Mouse (Mus musculus) forebrain, embryonic 11.5 days (tissue): ENCODE results near the gene Syne3. TPM values are rescaled to one million over a fixed set of nuclear protein-coding genes. Genes with fewer than 3 reads are reported as not detected.

ENCODE experiments used
- ATAC-seq: fragments of 200-750 bp; cut with Nextera tagmentation; replicated peaks from 2 replicates; pipeline ENCODE4 v1.8.0; 2017; ENCODE audit warnings: moderate TSS enrichment; ENCODE audit not compliant: low FRiP score
- DNase-seq: peaks from one replicate; pipeline ENCODE4 v3.0.0-alpha.2; 2017; ENCODE audit warnings: low spot score
- H3K27ac ChIP-seq: fragments of 300-500 bp; sonication (generic); 2 replicates; pipeline ENCODE4 v1.5.1; 2014; ENCODE audit warnings: low read depth, low read length
- H3K27me3 ChIP-seq: fragments of 300-500 bp; sonication (generic); 2 replicates; pipeline ENCODE4 v1.6.1; 2014; ENCODE audit warnings: mild to moderate bottlenecking, low read length, mixed read lengths; ENCODE audit not compliant: control insufficient read depth, insufficient read depth
- H3K36me3 ChIP-seq: fragments of 300-500 bp; sonication (generic); 2 replicates; pipeline ENCODE4 v1.6.1; 2014; ENCODE audit warnings: mild to moderate bottlenecking, low read length, moderate library complexity, mixed read lengths; ENCODE audit not compliant: control insufficient read depth, insufficient read depth
- H3K4me1 ChIP-seq: fragments of 300-500 bp; sonication (generic); replicated peaks from 2 replicates; pipeline ENCODE4 v1.6.1; 2014; ENCODE audit warnings: low read length, mixed read lengths; ENCODE audit not compliant: control insufficient read depth, insufficient read depth
- H3K4me2 ChIP-seq: fragments of 300-500 bp; sonication (generic); 2 replicates; pipeline ENCODE4 v1.6.1; 2014; ENCODE audit warnings: low read depth, mild to moderate bottlenecking, low read length, moderate library complexity, mixed read lengths; ENCODE audit not compliant: severe bottlenecking
- H3K4me3 ChIP-seq: fragments of 300-500 bp; sonication (generic); 2 replicates; pipeline ENCODE4 v1.5.1; 2014; ENCODE audit warnings: low read depth, low read length
- H3K9ac ChIP-seq: fragments of 300-500 bp; sonication (generic); 2 replicates; pipeline ENCODE4 v1.6.1; 2014; ENCODE audit warnings: low read length
- H3K9me3 ChIP-seq: fragments of 300-500 bp; sonication (generic); 2 replicates; pipeline ENCODE4 v1.6.1; 2016; ENCODE audit warnings: low read length, mixed read lengths; ENCODE audit not compliant: control insufficient read depth
- WGBS: fragments of 180-500 bp; shearing (Covaris S2); extraction: QIAGEN DNeasy Blood & Tissue Kit; methylation state at CpG from one replicate; pipeline ENCODE4 v1.1.7; 2014; 5-methylcytosine and 5-hydroxymethylcytosine counted together
- polyA plus RNA-seq: library from polyadenylated mRNA; unstranded; fragments of >200 nt; fragmentation: Nextera tagmentation; extraction: Ambion mirVana; gene quantifications from 2 replicates; pipeline ENCODE4 v1.2.1, GENCODE M21; 2014

Syne3 gene
- polyA plus RNA-seq, 1 experiment from 2014 or later, result 0.20 TPM

DNA sequence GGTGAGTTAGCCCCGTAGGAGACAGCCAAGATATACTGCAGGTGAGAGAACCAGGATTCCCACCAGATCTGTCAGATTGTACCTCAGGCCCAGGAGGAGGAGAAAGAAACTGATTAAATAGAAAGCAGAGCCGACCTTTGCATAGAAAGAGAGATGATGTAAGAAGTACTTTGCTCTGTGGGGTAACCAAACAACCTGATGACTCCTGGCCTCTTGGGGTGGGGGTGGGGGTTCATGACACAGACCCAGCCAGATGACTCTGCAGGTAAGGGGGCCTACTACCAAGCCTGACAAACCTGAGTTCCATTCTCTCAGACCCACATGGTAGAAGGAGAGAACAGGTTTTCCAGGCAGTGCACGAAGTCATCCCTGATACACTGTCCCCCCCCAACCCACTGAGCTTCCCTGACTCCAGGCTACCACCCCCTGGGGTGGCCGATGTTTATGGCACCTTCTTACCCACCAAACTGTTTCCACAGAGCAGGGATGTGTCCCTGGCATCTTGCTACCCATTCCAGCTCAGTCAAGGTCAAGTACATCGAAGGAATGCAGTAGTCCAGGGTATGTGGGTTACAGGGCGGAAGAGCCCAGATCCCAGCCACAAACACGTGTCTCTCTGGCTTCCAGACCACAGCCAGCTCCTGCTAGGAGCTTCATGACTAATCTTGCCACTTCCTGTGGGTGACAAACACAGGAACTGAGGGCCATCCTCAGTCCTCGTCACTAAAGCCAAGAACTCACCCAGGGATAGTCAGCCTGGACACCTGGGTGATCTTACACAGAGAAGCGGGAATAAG lies 8.9 kb downstream of the Syne3 start:
- no peak overlapping the region for H3K4me3 ChIP-seq
- WGBS, result 81% methylated on average over 9 of the region's 9 CpGs
- no peaks in the 10 kb centered on the region for H3K27me3 ChIP-seq
- no peaks in the 10 kb centered on the region for H3K36me3 ChIP-seq
- no peak for DNase-seq
- H3K9ac ChIP-seq, result no peak overlapping the region
- no peak for ATAC-seq
- H3K27ac ChIP-seq, result no peak overlapping the region
- H3K9me3 ChIP-seq, result no peaks in the 10 kb centered on the region
- H3K4me2 ChIP-seq, result no peak overlapping the region
- peaks cover 6% of the 10 kb centered on the region; the same call in 1 of the 2 replicates for H3K4me1 ChIP-seq

DNA sequence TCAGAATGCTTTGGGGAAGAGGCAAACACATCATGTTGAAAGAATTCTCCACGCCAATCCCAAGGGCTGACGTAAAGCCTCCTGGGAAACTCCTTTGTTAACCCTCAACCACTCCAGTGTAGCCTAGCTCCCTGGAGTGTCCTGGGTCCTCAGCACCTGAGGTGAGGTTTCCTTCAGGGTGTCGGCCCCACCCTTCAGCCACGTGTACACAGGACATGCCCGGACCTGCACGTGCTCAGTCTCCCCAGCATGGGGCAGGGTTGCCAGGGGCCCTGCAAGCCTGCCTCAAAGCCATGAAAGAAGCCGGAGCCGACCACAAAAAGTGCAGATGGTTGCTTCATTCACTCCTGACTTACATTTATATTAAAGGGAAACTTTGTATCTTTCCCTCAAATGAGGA lies 10.4 kb downstream of the Syne3 start:
- no peaks in the 10 kb centered on the region for H3K27me3 ChIP-seq
- ATAC-seq (no peak), DNase-seq (no peak)
- no peak overlapping the region for H3K27ac ChIP-seq
- peaks cover 6% of the 10 kb centered on the region; the same call in 1 of the 2 replicates for H3K4me1 ChIP-seq
- no peak overlapping the region for H3K9ac ChIP-seq
- no peaks in the 10 kb centered on the region for H3K9me3 ChIP-seq
- no peak overlapping the region for H3K4me3 ChIP-seq
- H3K4me2 ChIP-seq, result no peak overlapping the region
- no peaks in the 10 kb centered on the region for H3K36me3 ChIP-seq
- WGBS, result 78% methylated on average over 8 of the region's 8 CpGs

DNA sequence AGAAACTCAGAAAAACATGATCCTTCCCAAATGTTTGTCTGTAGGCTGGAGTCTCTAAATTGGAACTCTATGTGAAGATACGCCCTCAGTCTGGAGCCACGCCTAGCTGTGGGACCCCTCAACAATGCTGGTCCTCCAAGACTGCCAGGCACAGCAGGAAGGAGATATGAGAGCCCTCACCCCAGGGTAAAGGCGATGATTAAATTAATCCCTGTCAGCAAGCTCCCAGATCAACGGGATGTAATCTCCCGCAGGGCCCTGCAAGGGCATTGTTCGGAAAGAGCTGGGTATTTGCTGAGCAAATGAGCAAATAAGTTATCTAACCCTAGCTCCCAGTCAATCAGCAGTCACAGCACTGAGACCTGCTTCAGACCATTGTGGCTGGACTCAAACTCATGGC lies 11.1 kb downstream of the Syne3 start:
- H3K27me3 ChIP-seq, result no peaks in the 10 kb centered on the region
- no peaks in the 10 kb centered on the region for H3K9me3 ChIP-seq
- no peak overlapping the region for H3K27ac ChIP-seq
- no peaks in the 10 kb centered on the region for H3K36me3 ChIP-seq
- no peak overlapping the region for H3K4me3 ChIP-seq
- no peak overlapping the region for H3K9ac ChIP-seq
- 48% methylated on average over 6 of the region's 6 CpGs for WGBS
- ATAC-seq (no peak), DNase-seq (no peak)
- peaks cover 6% of the 10 kb centered on the region; the same call in 1 of the 2 replicates for H3K4me1 ChIP-seq
- H3K4me2 ChIP-seq, result no peak overlapping the region

DNA sequence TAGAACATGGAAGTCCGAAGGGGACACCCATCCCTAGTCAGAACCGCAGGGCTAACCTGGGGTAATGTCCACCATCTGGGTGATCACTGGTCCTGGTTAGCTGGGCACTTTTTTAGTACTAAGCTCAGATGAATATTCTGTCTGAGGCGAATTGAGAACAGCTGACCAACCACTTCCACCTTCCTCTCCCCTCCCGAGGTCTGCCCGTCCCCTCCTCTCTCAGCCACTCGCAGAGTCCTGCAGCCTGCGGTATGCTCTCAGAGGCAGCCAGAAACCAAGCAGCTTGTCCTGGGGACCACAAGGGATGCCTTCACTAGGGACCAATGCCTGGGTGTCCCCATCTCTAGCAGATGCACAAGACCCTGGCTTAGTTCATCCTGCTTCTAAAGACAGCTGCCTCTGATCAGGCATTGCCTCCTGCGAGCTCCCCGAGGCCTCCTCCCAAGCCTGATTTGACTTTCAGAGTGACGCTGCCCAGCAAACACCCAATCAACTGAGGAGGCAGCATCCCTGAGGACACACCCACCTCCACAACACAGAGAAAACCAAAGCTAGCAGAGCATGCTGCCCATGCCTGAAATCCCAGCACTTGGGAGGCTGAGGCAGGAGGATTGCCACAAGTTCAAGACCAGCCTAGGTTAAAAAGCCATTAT lies 11.8 kb downstream of the Syne3 start:
- WGBS, result 89% methylated on average over 10 of the region's 10 CpGs
- DNase-seq (no peak), ATAC-seq (no peak)
- Histone ChIP-seq H3K27me3 (no peaks in the 10 kb centered on the region), H3K4me2 (no peak overlapping the region), H3K4me1 (peaks cover 2% of the 10 kb centered on the region; the same call in 1 of the 2 replicates), H3K36me3 (no peaks in the 10 kb centered on the region), H3K4me3 (no peak overlapping the region), H3K9me3 (no peaks in the 10 kb centered on the region), H3K27ac (no peak overlapping the region), H3K9ac (no peak overlapping the region)

DNA sequence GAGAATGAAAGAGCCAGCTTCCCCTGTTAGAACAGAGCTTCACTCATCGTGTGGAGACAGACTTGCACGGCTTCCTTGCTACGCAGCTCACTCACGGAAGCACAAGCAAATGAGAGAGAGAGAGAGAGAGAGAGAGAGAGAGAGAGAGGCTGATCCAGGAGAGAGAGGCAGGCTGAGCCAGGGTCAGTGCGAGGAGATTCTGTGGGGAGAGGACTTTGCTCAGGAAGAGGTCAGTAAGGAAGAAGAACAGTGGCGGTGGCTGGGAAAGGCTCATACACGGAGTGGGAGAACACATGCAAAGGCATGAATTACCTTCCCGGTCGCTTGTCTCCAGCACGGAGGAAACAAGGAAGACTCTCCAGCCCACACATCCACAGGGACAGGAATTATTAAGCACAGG lies 12.4 kb downstream of the Syne3 start:
- no peak overlapping the region for H3K9ac ChIP-seq
- H3K4me3 ChIP-seq, result no peak overlapping the region
- WGBS, result 87% methylated on average over 10 of the region's 10 CpGs
- DNase-seq (no peak), ATAC-seq (no peak)
- no peaks in the 10 kb centered on the region for H3K36me3 ChIP-seq
- no peak overlapping the region for H3K27ac ChIP-seq
- no peaks in the 10 kb centered on the region for H3K27me3 ChIP-seq
- H3K9me3 ChIP-seq, result no peaks in the 10 kb centered on the region
- no peak overlapping the region for H3K4me2 ChIP-seq
- no peaks in the 10 kb centered on the region for H3K4me1 ChIP-seq

DNA sequence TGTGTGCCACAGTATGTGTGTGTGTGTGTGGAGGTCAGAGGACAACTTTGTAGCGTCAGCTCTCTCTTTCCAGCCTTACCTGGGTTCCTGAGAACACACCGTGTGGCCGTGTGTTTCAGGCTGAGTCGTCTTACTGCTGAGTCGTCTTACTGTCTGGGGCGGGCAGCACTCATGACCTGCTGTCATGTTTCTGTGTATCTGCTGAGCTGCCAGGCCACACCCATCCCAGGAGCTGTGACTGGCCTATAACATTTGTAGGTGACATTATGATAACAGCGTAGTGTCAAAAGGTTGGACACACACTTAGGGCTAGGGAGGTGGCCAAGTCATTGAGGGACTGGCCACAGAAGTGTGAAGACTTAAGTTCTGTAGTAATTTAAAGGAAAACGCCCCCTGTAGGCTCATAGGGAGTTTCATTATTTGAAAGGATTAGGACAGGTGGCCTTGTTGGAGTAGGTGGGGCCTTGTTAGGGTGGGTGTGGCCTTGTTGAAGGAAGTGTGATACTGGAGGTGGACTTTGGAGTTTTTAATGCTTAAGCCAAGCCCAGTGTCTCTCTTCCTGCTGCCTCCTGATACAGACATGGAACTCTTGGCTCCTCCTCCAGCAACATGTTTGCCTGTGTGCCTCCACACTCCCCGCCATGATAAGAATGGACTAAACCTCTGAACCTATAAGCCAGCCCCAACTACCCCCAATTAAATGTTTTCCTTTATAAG lies 13.4 kb downstream of the Syne3 start:
- Histone ChIP-seq H3K4me1 (no peaks in the 10 kb centered on the region), H3K36me3 (no peaks in the 10 kb centered on the region), H3K27ac (no peak overlapping the region), H3K4me3 (no peak overlapping the region), H3K9me3 (no peaks in the 10 kb centered on the region), H3K4me2 (no peak overlapping the region), H3K27me3 (no peaks in the 10 kb centered on the region), H3K9ac (no peak overlapping the region)
- 87% methylated on average over 9 of the region's 9 CpGs for WGBS
- DNase-seq, result no peak
- no peak for ATAC-seq

DNA sequence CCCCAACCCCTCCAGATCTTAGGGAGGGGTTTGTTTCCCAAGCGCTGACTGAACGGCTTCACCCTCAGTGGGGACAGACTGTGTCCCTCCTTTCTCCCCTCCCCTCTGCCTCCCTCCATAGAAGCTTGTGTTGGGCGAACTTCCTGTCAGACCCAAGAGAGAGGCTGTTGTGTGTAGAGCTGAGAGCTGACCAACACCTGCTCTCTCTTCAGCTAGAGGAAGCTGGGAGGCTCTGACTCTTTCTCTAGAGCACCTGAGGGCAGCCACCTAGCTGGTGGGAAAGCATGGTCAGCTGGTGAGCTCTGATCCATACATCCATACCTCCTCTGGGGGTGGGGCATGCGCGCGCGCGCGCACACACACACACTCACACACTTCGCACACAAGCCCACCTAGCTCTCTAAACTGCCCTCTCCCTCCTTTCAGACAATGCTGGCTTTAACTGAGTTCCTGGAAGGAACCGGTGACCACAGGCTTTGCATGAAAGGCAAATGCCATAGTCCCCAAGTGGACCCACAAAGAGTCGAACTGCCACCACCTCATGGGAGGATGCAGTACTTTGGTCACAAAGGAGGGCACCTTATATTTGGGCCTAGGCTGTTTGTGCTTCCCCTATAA lies 14.2 kb downstream of the Syne3 start:
- ATAC-seq (no peak), DNase-seq (no peak)
- 88% methylated on average over 12 of the region's 12 CpGs for WGBS
- H3K9me3 ChIP-seq, result no peaks in the 10 kb centered on the region
- no peaks in the 10 kb centered on the region for H3K27me3 ChIP-seq
- H3K27ac ChIP-seq, result no peak overlapping the region
- H3K4me2 ChIP-seq, result no peak overlapping the region
- no peak overlapping the region for H3K9ac ChIP-seq
- no peaks in the 10 kb centered on the region for H3K4me1 ChIP-seq
- no peak overlapping the region for H3K4me3 ChIP-seq
- H3K36me3 ChIP-seq, result no peaks in the 10 kb centered on the region

DNA sequence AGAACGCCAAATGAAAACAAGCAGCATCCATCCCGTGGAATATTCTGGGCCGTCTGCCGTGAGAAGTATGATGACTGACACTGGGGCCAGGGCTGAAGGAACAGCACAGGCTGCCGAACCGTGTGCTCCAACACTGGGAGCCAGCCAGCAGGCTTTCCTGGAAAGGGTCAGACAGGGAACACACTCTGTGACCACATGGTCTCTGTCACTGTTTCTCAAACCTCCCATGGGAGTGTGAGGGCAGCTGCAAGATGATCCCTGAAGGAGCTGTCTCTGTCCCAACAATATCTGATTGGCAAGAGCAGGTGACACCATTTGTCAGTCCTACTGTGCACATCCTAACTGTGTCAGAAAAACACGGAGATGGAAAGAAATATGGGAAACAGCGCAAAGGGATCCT lies 16.8 kb downstream of the Syne3 start:
- Histone ChIP-seq H3K4me2 (no peak overlapping the region), H3K4me3 (no peak overlapping the region), H3K36me3 (no peaks in the 10 kb centered on the region), H3K9ac (no peak overlapping the region), H3K4me1 (no peaks in the 10 kb centered on the region), H3K27ac (no peak overlapping the region), H3K27me3 (no peaks in the 10 kb centered on the region), H3K9me3 (no peaks in the 10 kb centered on the region)
- 91% methylated on average over 8 of the region's 8 CpGs for WGBS
- ATAC-seq, result no peak
- no peak for DNase-seq
